Mouse (Mus musculus) liver, adult 2 months (tissue): ENCODE results near the gene Nme7. TPM values are rescaled to one million over a fixed set of nuclear protein-coding genes. Genes with fewer than 3 reads are reported as not detected.

ENCODE experiments used
- DNase-seq: peaks from one replicate; pipeline ENCODE4 v3.0.0-alpha.2; 2011; ENCODE audit warnings: low read depth, low spot score; ENCODE audit errors: extremely low read depth
- H3K27ac ChIP-seq: fragments of 200-500 bp; replicated peaks from 2 replicates; pipeline ENCODE4 v1.5.1; 2012; ENCODE audit warnings: low read depth, mild to moderate bottlenecking, control low read depth, inconsistent platforms, low read length; ENCODE audit not compliant: insufficient read depth
- H3K27me3 ChIP-seq: fragments of 200-500 bp; 2 replicates; pipeline ENCODE4 v1.6.1; 2012; ENCODE audit warnings: mild to moderate bottlenecking, moderate library complexity, low read length, inconsistent platforms; ENCODE audit not compliant: control insufficient read depth, insufficient read depth
- H3K36me3 ChIP-seq: fragments of 200-500 bp; 2 replicates; pipeline ENCODE4 v1.6.1; 2012; ENCODE audit warnings: low read length, inconsistent platforms; ENCODE audit not compliant: control insufficient read depth, insufficient read depth
- H3K4me1 ChIP-seq: fragments of 200-500 bp; 2 replicates; pipeline ENCODE4 v1.6.1; 2011; ENCODE audit warnings: low read length; ENCODE audit not compliant: control insufficient read depth, insufficient read depth
- H3K4me3 ChIP-seq: fragments of 200-500 bp; 2 replicates; pipeline ENCODE4 v1.5.1; 2011; ENCODE audit warnings: low read depth, mild to moderate bottlenecking, control low read depth, low read length, moderate library complexity; ENCODE audit not compliant: insufficient read depth
- H3K79me2 ChIP-seq: fragments of 200-500 bp; 2 replicates; pipeline ENCODE4 v1.6.1; 2012; ENCODE audit warnings: inconsistent platforms, mild to moderate bottlenecking, low read length, moderate library complexity; ENCODE audit not compliant: control insufficient read depth, insufficient read depth
- H3K9ac ChIP-seq: fragments of 200-500 bp; 2 replicates; pipeline ENCODE4 v1.6.1; 2012; ENCODE audit warnings: low read depth, mild to moderate bottlenecking, control low read depth, inconsistent platforms, low read length
- CTCF ChIP-seq: fragments of 200-500 bp; IDR thresholded peaks from 2 replicates; pipeline ENCODE4 v1.5.1; 2011; ENCODE audit warnings: low read depth, low read length, control low read depth
- POLR2A ChIP-seq: fragments of 200-500 bp; IDR thresholded peaks from 2 replicates; pipeline ENCODE4 v1.6.1; 2011; ENCODE audit warnings: low read length, control low read depth; ENCODE audit not compliant: insufficient read depth; ENCODE audit errors: extremely low read depth
- WGBS: fragments of 180-500 bp; shearing (Covaris S2); methylation state at CpG from one replicate; pipeline ENCODE4 v1.1.7; 2018; 5-methylcytosine and 5-hydroxymethylcytosine counted together
- polyA plus RNA-seq: library from polyadenylated mRNA; depleted of rRNA; stranded (reverse); fragments of >200 nt; gene quantifications from 2 replicates; pipeline ENCODE4 v1.2.3, GENCODE M21; 2012
- total RNA-seq: library from RNA; depleted of rRNA; stranded (reverse); fragments of >200 nt; gene quantifications from 2 replicates; pipeline ENCODE4 v1.2.3, GENCODE M21; 2014

The Nme7 gene
- total and polyA plus RNA-seq, 2 experiments, result 3.4 to 17.1 TPM

DNA sequence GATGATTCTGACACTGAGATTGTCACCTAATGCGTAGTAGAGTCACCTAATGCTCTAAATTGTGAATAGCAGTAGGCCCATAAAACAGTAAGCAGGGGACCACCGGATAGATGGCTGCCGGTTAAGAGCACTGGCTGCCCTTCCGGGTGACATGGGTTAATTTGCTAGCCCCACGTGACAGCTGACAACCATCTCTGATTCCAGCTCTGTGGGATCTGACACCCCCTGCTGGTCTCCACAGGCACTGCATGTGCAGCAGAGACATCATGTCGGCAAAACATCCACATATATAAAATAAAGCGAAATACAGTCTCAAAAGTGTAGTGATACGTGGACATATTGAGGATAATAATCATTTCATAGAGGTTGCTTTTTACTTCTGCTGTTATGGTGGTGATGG lies 11.3 kb downstream of the Nme7 start:
- Histone ChIP-seq H3K4me1 (no peaks in the 10 kb centered on the region), H3K27ac (no peak overlapping the region), H3K4me3 (no peak overlapping the region), H3K27me3 (no peaks in the 10 kb centered on the region), H3K79me2 (no peaks in the 10 kb centered on the region), H3K9ac (no peak overlapping the region), H3K36me3 (no peaks in the 10 kb centered on the region)
- peak; percentile 20 for DNase-seq
- no peak for TF ChIP-seq POLR2A
- peak; percentile 85 for TF ChIP-seq CTCF
- WGBS, result 84% methylated on average over 8 of the region's 8 CpGs

DNA sequence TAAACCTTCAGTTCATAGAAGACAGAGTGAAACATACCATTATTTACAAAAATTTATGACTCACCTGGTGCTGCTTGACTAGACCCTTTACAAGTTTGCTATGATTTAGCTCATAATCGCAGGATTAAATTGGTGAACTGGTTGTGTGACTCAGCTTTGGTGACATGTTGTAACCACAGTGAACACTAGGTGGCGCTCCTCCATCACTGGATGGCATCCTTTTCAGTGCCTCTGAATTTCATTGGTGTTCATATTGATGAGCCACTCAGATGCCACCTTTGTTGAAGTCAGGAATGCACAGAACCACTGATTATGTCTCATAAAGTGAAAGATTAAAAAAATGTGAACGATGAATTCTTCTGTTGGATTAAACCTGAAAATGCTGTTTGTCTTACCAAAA lies 12.8 kb downstream of the Nme7 start:
- 20% methylated on average over 3 of the region's 3 CpGs for WGBS
- no peak overlapping the region for H3K27ac ChIP-seq
- H3K9ac ChIP-seq, result no peak overlapping the region
- H3K27me3 ChIP-seq, result no peaks in the 10 kb centered on the region
- no peaks in the 10 kb centered on the region for H3K79me2 ChIP-seq
- peak; percentile 50 for DNase-seq
- no peaks in the 10 kb centered on the region for H3K36me3 ChIP-seq
- no peak overlapping the region for H3K4me3 ChIP-seq
- no peak for TF ChIP-seq POLR2A
- peak; percentile 68 for TF ChIP-seq CTCF
- H3K4me1 ChIP-seq, result no peaks in the 10 kb centered on the region

DNA sequence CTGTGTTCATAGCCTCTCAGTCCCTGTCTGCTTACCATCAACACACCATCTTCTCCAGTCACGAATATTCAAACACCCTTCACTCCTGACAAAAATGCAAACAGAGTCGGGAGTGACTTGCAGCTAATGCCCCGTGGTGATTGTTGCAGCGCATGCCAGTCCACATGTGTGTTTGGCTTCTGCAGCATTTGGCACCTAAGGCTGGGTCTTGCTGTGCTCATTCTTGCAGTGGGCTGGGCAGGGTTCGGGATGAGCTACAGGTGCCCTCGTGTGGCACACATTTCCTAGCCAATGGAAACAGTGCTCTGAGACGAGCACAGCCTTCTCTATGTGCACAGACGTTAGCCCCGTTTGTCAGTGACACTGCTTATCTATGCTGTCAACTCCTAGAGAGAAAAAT lies 13.3 kb downstream of the Nme7 start:
- Histone ChIP-seq H3K9ac (no peak overlapping the region), H3K4me1 (peaks cover 3% of the 10 kb centered on the region; the same call in 1 of the 2 replicates), H3K4me3 (no peak overlapping the region), H3K36me3 (no peaks in the 10 kb centered on the region), H3K79me2 (no peaks in the 10 kb centered on the region), H3K27me3 (no peaks in the 10 kb centered on the region), H3K27ac (no peak overlapping the region)
- DNase-seq, result no peak
- TF ChIP-seq POLR2A (no peak), CTCF (no peak)
- 81% methylated on average over 9 of the region's 9 CpGs for WGBS

DNA sequence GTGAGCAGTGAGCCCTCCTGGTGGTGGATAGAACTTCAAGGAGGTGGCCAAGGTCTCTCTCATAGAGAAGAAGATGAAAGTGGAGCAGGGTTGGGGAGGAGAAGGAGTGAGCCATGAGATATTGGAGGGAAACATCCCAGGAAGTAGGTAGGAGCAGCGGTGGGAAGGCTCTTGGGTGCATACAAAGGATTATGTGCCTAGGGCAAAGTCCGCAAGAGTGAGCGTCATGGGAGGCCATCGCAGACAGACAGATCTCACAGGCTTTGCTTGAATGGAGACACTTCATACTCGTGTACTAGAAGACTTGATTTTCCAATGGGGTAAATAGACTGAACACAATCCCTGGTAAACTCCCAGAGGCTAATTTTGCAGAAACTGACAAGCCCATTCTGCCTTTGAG lies 14.6 kb downstream of the Nme7 start:
- no peak for DNase-seq
- WGBS, result 77% methylated on average over 5 of the region's 5 CpGs
- Histone ChIP-seq H3K9ac (no peak overlapping the region), H3K27ac (no peak overlapping the region), H3K27me3 (no peaks in the 10 kb centered on the region), H3K79me2 (no peaks in the 10 kb centered on the region), H3K36me3 (no peaks in the 10 kb centered on the region), H3K4me3 (no peak overlapping the region), H3K4me1 (peaks cover 3% of the 10 kb centered on the region; the same call in 1 of the 2 replicates)
- no peak for TF ChIP-seq CTCF
- no peak for TF ChIP-seq POLR2A

DNA sequence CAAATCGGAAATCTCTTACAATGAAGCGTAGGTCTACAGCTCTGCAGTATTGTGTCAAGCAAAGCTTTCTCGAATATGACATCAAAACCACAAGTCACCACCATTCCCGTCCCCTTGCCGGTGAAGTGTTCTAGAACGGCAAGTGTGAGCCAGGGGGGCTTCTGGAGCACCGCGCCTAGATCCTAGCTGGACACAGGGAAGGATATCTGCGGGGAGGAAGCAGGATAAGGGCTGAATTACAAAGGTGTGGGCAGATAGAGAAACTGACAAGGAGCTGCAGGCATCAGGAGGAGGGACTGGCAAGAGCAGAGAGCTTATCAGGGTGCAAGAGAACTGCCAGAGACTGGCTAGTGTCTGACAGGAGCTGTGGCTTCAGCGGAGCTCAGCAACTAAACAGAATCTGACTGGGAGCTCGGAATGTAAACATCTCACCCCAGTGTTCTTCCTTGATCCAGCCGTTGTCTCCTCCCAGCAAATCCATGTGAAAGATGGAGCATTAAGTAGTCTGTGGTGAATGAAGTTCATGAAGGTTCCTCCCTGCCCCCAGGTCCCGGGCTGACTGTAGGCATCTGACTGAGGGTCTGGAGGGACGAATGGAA lies 15.7 kb downstream of the Nme7 start:
- H3K79me2 ChIP-seq, result no peaks in the 10 kb centered on the region
- WGBS, result 82% methylated on average over 14 of the region's 14 CpGs

DNA sequence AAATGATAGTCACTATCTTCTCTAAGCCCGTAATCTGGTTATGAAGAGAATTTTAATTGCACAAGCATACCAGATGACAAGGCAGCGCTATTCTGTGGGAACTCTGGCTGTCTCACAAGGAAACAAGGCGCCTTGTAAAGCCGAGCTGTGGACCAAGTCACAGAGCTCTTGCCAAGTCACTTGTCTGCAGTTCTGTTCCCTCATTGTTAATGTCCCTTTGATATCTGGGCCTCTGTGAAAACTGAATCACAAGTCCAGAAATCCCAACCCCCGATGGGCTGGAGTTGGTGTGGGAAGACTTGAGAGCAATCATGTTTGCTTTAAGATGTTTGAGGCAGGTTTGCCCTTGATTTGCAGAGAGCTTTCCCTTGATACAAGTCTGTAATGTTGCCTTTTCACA lies 16.8 kb downstream of the Nme7 start:
- DNase-seq, result peak; percentile 19
- H3K4me1 ChIP-seq, result peaks cover 13% of the 10 kb centered on the region; the same call in 1 of the 2 replicates
- TF ChIP-seq CTCF (no peak), POLR2A (no peak)
- H3K27ac ChIP-seq, result no peak overlapping the region
- 83% methylated on average over 5 of the region's 5 CpGs for WGBS
- H3K79me2 ChIP-seq, result no peaks in the 10 kb centered on the region
- H3K27me3 ChIP-seq, result no peaks in the 10 kb centered on the region
- H3K36me3 ChIP-seq, result no peaks in the 10 kb centered on the region
- no peak overlapping the region for H3K4me3 ChIP-seq
- no peak overlapping the region for H3K9ac ChIP-seq

More for the DNA sequence above, 15.7 kb downstream of the Nme7 start:
- no peak overlapping the region for H3K9ac ChIP-seq
- H3K27me3 ChIP-seq, result no peaks in the 10 kb centered on the region
- TF ChIP-seq CTCF (no peak), POLR2A (no peak)
- no peaks in the 10 kb centered on the region for H3K36me3 ChIP-seq
- no peak for DNase-seq
- H3K4me3 ChIP-seq, result no peak overlapping the region
- no peak overlapping the region for H3K27ac ChIP-seq
- H3K4me1 ChIP-seq, result peaks cover 9% of the 10 kb centered on the region; the same call in 1 of the 2 replicates
